Mouse (Mus musculus) liver (tissue): ENCODE data around the gene Rbbp8nl.
"Not testable (repeated sequence)": the region's sequence is repeated elsewhere in the genome, so short reads cannot be mapped to it uniquely, and the experiment has no call there.

ENCODE experiments used
- DNase-seq: peaks from one replicate; pipeline ENCODE4 v3.0.0-alpha.2; 2020; ENCODE audit warnings: mixed read lengths

Rbbp8nl gene

DNA sequence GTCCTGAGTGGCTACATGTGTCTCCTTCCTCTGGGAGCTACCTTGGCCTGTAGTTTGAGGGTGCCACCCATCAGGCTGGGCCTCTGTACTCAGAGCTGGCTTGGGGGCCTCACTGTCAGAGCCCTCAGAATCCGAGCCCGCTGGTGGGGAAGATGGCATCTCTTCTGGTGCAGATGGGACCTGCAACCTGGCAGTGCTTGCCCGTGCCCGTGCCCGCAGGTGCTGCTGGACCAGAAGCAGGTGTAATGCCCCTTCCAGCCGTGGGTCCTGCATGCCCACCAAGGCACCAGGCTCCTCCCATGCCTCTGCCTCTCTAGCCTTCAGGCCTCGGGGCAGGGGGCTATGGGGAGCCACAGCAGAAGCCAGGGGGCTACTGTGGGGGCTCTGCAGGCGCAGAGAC is 10.4 kb downstream of the Rbbp8nl start:
- DNase-seq = no peak

DNA sequence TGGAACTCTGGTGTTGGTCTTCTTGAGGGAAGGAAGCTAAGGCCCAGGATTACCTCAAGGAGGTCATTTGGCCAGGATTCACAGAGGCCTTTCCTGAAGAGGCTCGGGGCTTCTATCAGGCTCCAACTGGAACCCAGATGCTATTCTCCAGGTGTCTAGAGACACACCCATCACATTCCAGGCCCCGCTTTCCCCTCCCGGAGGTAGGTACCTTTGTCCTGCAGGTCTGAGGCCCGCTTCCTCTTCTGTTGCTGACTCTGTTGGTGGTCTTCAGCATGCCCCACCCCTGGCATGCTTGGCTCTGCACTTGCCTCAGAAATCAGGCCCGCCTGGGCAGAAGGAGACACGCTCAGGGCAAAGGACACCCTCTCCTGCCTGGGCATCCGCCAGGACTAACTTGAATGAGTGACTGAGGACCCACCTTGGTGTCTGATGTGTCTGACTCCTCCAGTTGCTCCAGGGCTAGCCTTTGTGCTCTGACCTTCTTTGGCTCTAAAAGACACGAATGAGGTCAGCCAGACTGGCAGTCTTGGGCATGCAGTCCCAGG is 11.8 kb downstream of the Rbbp8nl start:
- no peak for DNase-seq

DNA sequence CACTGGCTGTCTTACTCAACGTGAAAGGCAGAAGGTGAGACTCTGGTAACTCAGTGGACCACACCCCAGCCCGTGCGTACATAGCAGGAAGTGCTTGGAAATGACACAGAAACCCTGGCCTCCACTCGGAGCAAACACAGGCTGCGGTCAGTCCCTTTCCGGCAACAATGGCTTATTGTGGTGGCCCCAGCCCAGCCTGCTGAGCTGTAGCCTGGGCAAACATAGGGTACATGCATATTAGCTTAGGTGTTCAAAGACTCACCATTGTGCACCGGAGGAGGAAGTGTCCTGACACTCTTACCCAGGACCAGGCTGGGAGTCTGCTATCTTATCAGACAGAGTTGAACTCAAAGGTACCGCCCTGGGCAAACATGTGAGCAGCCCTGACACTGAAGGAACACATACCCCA is 12.8 kb downstream of the Rbbp8nl start:
- peak; percentile 42 for DNase-seq

GRCm38 (mm10) chr2:180276385-180276784 is 13.3 kb downstream of the Rbbp8nl start:
- DNase-seq = no peak

DNA sequence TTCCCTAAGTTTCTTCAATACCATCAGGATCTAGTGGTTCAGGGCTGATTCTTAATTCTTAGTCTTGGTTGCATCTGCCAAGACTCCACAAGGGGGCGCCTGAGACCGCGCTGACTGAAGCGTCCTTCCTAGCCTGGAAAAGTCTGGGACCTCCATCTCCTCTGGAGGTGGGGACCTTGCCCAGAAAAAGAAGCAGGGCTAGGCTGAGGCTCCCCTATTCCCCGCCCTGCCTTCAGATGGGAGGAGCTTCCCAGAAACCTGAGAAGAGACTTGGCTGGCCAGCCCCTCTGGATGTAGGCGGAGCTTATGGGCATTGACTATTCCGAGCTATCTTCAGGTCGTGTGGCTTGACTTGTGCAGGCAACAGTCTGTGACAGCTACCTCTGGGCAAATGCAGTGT is 13.8 kb downstream of the Rbbp8nl start:
- DNase-seq = peak; percentile 81

DNA sequence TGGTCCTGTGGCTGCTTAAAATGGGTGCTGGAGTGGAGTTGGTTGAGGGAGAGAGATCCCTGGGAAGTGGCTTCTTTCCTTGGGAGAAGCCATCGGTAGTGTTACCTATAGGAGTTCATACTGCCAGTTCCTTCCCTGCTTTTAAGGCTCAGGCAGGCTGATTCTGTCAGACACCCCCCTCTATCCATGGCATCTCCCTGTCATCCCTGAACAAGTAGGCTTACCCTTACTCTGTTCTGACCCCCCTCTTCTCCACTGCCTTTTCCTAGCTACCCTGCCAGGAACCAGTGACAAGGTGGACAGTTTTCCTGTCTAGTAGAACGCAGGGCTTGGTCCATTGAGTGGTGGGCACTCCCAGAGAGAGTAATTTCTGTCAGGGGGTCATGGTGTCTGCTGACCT is 15.2 kb downstream of the Rbbp8nl start:
- DNase-seq = no peak

DNA sequence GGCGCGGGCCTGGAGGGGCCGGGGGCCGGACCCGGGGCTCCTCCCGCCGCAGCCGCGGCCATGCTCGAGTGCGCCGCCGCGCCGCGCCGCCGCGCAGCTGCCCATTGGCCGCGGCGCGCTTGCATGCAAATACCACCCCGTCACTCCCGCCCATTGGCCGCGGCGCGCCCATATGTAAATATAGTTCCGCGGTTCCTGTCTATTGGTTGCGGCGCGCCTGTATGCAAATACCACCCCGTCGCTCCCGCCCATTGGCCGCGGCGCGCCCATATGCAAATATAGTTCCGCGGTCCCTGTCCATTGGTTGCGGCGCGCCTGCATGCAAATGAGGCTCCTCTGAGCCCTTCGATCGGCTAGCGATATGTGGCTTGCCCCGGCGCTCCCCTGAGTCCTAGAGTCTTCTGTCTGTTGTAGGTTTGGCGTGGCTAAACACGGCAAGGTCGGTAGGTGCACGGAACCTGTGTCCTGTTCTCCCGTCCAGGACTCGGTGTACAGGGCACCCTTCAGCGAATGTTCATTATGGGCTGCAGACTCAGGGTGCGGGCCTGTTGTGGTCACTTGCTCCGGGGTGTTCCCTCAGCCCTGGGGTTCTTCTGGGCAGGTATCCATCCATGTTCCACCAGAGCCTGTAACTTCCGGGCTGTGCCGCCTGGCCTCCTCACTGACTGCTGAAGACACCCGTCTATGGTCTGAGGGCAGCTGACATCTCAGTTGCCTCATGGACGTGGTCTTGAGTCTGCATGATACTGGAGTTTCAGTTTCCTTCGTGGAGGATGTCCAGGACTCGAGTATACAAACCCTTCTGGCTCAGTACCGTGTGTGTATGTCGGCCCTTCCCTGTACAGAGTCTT is 16.1 kb downstream of the Rbbp8nl start, which contains the start of gene Cables2:
Gene Cables2 (minus strand): TSS at position 103 of the 851 bp plus-strand sequence.
- DNase-seq = peak; percentile 98

DNA sequence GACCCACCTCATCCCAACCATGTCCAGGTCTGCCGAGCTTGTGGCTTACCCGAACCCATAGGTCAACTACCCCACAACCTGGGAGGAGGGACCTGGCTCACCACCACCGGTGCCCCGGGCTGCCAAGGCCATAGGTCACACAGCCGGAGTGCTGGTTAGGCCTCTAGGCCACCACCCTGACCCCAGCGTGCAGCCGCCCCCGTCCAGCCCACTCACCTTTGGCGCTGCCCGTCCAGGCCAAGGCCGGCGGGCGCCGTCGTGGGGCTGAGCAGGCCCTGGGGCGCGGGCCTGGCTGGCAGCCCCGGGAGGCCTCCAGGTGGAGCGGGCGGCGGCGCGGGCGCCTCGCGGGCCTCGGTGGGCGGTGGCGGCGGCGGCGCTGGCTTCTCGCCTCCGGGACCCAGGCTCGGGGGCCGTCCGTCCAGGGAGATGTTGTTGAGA is 16.8 kb downstream of the Rbbp8nl start:
- no peak for DNase-seq

- no peak for DNase-seq
Measured at GRCm38 (mm10) chr2:180271804-180272395, 17.8 kb downstream of the Rbbp8nl start.

DNA sequence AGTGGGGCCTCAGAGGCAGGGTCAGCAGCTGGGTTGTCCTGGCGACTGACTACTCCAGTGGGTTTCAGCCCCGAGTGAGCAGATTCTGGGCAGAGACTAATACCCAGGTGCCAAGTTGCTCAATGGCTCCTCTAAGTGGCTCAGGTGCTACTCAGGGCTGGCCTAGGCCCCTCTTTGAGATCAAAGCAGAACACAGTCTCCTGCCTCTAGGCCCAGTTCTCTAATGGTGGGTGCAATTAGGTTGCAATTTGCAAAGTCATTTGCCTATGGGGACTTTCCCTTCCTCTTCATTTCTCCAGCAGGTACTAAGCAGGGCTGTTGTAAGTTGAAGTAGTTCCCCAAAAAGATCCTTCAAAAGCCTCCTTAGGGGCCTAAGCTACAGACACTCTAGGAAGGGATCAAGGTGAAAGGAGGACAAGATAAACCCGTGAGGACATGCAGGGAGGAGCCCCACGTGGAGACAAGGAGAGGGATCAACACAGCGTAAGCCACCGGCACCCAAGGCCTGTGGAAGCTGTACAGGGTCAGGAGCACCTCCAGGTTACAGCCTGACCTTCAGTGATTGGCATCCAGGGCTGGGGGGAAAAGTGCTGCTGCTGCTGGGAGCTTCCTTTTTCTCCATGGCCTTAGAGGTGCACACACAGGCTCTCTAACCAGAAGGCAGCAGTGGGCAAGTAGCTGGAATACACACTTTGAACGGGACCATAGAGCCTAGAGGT is 19.0 kb downstream of the Rbbp8nl start:
- DNase-seq = no peak

DNA sequence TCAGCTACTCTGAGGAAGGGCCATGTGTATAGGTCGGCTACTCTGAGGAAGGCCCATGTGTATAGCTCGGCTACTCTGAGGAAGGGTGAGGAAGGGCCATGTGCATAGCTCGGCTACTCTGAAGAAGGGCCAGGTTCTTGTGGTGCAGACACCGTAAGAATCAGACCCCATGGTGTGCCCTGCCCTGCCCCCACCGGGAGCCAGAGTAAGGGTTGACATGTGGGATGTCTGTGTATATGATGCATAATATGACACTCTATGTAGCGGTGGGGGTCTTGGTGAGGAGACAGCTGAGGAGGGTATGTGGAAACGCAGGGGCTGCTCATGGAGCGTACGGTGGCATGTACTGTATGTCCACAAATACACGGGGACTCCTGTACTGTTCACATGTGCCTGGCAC is 20.4 kb downstream of the Rbbp8nl start:
- no peak for DNase-seq

- DNase-seq = no peak
Measured at GRCm38 (mm10) chr2:180267955-180268354, 21.7 kb downstream of the Rbbp8nl start.

DNA sequence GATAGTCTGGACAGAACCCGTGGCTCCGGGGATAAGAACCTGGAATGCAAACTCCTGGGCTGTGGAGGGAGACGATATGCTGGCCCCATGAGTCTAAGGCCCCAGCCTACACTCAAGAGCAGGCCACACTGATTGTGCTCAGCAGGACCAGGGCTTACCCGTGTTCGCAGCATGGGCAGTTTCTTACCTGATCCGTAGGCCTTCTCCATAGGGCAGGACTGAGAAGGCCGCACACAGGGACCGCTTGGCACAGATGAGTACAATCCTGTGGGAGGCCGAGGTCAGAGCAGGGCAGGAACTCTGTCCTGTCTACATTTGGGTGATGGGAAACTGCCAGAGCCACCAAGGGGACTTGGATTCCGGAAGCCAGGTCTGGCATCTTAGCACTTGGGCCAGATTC is 26.8 kb downstream of the Rbbp8nl start:
- DNase-seq = no peak

DNA sequence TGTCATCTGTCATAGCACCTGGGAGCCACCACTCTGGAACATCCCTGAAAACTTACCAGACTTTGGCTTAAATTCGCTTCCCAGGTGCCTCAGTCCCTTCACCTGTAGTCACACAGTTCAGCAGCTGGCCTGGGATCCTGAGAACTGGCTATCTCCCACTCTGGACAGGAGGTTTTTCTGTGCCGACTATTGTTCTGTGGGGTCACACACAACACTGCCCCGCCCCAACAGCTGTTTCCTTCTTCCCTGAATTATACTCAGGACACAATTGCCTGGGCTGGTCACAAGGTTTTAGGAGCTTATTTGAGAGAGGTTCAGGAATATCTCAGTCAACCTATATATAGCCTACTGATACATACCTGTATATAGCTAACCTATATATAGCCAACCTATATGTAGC is 27.2 kb downstream of the Rbbp8nl start:
- DNase-seq = no peak

- no peak for DNase-seq
Measured at GRCm38 (mm10) chr2:180261901-180262300, 27.8 kb downstream of the Rbbp8nl start.

DNA sequence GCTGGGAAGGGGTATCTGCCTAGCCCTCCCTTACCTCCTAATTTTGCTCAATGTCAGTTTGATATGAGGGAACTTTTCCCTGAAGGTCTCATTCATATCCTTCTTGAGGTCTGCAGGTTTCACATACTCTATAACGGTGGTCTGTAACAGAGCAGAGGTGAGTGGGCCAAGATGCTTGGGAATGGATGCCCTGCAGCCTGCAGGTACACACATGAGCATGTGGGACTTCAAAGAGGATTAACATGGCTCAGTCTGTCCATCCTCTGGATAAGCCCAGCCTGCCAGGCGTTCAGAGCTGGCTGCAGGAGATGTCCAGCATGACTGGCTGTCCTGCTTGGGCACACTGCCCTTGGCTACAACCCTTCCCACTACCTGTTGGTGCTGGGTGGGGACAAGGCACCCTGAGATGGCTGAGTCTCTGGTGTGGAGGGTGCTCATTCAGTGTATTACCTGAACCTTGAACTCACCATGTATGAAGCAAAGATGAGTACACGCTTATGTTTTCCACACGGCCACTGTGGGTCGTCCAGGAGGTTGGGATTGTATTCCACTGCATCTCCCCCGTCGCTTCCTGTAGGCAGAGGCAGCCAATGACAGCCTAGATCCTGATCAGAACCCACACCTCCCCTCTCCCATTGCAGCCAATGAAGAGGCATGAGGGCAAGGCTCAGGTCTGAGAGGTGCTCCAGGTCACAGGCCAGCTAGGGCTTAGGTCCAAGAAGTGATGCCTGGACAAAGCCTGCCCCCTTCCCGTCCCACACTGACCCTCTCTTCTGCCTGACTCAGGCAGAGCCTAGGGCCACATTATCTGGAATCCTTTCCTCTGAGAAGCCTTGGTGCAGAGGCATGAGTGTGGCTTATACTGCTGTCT is 28.8 kb downstream of the Rbbp8nl start:
- no peak for DNase-seq

DNA sequence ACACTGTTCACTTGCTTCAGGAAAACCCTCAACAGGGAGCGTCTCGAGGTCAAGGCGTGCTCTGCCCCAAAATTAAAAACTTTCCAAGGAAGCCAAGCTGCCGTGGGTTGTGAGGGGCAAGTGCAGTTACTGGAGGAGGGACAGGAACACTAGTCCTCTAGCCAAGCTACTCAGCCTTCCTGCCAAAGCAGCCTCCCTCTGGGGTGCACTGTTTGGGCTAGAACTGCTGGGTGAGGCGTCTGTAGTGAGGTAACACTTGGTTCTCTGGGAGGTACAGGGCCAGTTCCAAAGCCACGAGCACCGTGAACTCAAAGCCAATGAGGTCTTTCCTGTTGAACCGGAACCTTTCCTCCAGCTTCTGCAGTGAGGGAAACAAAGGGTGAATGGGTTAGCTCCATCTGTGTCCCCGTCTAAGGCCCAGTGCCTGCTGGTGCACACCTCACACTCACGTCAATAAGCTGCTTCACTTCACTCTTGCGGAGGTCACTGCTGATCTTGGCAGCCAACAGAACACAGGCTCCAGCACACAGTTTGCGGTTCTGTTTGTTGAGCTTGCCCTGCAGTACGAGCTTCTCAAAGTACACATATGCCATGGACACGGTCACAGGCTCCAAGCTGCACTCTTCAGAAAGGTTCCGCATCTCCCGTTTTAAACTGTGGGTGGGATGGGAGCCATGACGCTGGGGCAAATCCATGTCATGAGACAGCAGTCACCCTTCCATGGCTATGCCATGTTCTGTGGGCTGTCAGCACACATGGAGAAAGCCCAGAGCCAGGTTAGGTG is 29.7 kb downstream of the Rbbp8nl start:
- not testable (repeated sequence) for DNase-seq

DNA sequence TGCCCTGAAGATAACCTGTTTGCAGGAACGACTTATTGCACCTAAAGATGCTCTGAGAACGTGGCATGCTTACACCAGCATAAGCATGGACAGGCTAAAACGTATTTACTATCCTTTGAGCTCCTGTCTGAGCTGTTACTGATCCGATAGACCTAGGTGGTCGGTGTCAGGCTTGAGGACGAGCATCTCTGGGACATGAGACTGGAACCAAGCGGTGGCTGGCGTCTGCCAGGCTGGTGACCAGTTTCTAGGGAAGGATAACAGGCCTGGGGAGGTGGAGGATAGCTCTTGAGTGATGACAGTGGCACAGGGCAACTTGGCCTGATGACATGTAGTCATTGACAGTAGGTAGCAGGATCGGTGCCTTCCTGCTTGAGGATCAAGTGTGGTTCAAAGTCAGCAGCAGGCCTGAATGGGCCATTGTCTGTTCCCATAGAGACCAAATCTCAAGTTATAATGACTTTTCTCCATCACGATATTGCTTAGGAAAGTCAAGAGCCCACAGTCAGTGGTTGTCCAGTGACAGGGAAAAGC is 30.7 kb downstream of the Rbbp8nl start:
- DNase-seq = not testable (repeated sequence)

- DNase-seq = no peak
Measured at GRCm38 (mm10) chr2:180257963-180258865, 31.5 kb downstream of the Rbbp8nl start.

GRCm38 (mm10) chr2:180257001-180257521 is 32.6 kb downstream of the Rbbp8nl start, which contains the start of gene Rps21:
Rps21 (plus strand) TSS chr2:180257377.
- peak; percentile 97 for DNase-seq
